Mouse (Mus musculus) stomach, postnatal 0 days (tissue): ENCODE results near the gene Noct.

ENCODE experiments used
- CTCF ChIP-seq: IDR thresholded peaks from 2 replicates; pipeline ENCODE4 v1.5.1; 2016; ENCODE audit warnings: antibody characterized with exemption, low read depth, mild to moderate bottlenecking, moderate library complexity
- EP300 ChIP-seq: optimal IDR thresholded peaks from 2 replicates; pipeline ENCODE3; 2016; ENCODE audit warnings: antibody characterized with exemption

- no peak for TF ChIP-seq CTCF
- TF ChIP-seq EP300 = no peak
Observed at GRCm38 (mm10) chr3:51196724-51197111, 27.5 kb upstream of the Noct start.
